Mouse (Mus musculus) central nervous system, embryonic 18 days (tissue): ENCODE results near the gene Cacna2d4. TPM values are rescaled to one million over a fixed set of nuclear protein-coding genes. Genes with fewer than 3 reads are reported as not detected.

Source experiments
- polyA plus RNA-seq: library from polyadenylated mRNA; depleted of rRNA; stranded (reverse); fragments of >200 nt; gene quantifications from 2 replicates; pipeline ENCODE4 v1.2.3, GENCODE M21; 2012; rRNA removed

Cacna2d4 gene
- 0.12 and 0.74 TPM in 2 replicates for polyA plus RNA-seq

GRCm38 (mm10) chr6:119236241-119236640 is at the start of gene Cacna2d4:
Gene Cacna2d4, plus strand, starts transcription at chr6:119236526.

GRCm38 (mm10) chr6:119196382-119197305 is 39.7 kb upstream of the Cacna2d4 start, which contains the start of gene Cacna1c:
Gene Cacna1c, minus strand, starts transcription at chr6:119196418.

GRCm38 (mm10) chr6:119330506-119330905 is 94.2 kb downstream of the Cacna2d4 start, which contains the start of gene Lrtm2:
Gene Lrtm2, minus strand, starts transcription at chr6:119330766.

Other genes with a start within 250 kb of the Cacna2d4 start
- gene Dcp1b, start 61.3 kb upstream of the Cacna2d4 start, polyA plus RNA-seq, result 32.8 and 33.1 TPM in 2 replicates
- gene Cacna1c, start 40.1 kb upstream of the Cacna2d4 start, polyA plus RNA-seq, result 15.4 and 16.8 TPM in 2 replicates
- gene Lrtm2, start 94.2 kb downstream of the Cacna2d4 start, polyA plus RNA-seq, result 18.9 and 19.2 TPM in 2 replicates
- 40.1 and 41.8 TPM in 2 replicates for gene Adipor2, start 181.2 kb downstream of the Cacna2d4 start, polyA plus RNA-seq
- gene Fbxl14, start 243.1 kb downstream of the Cacna2d4 start, polyA plus RNA-seq, result 37.7 and 41.8 TPM in 2 replicates